Mouse (Mus musculus) heart, adult 2 months (tissue): ENCODE data around the gene Usp29. TPM values are rescaled to one million over a fixed set of nuclear protein-coding genes. Genes with fewer than 3 reads are reported as not detected.

ENCODE experiments used
- DNase-seq, 2 experiments: peaks; one replicate each; pipeline ENCODE4 v3.0.0; 2021
- H3K27ac ChIP-seq: fragments of 200-600 bp; 2 replicates; pipeline ENCODE4 v1.8.1; 2022
- H3K27me3 ChIP-seq: fragments of 200-500 bp; 2 replicates; pipeline ENCODE4 v1.6.1; 2012; ENCODE audit warnings: mild to moderate bottlenecking, low read length, inconsistent platforms, mixed read lengths; ENCODE audit not compliant: control insufficient read depth, insufficient read depth
- H3K36me3 ChIP-seq: fragments of 200-500 bp; 2 replicates; pipeline ENCODE4 v1.6.1; 2012; ENCODE audit warnings: low read length, inconsistent platforms; ENCODE audit not compliant: control insufficient read depth, insufficient read depth
- H3K4me1 ChIP-seq: fragments of 200-500 bp; 2 replicates; pipeline ENCODE4 v1.6.1; 2011; ENCODE audit warnings: low read length; ENCODE audit not compliant: control insufficient read depth, insufficient read depth
- H3K4me3 ChIP-seq: fragments of 200-600 bp; 2 replicates; pipeline ENCODE4 v1.8.1; 2022
- H3K79me2 ChIP-seq: fragments of 200-500 bp; replicated peaks from 2 replicates; pipeline ENCODE4 v1.6.1; 2012; ENCODE audit warnings: mild to moderate bottlenecking, inconsistent platforms, low read length, moderate library complexity, mixed read lengths; ENCODE audit not compliant: control insufficient read depth, insufficient read depth
- H3K9ac ChIP-seq: fragments of 200-500 bp; 2 replicates; pipeline ENCODE4 v1.6.1; 2012; ENCODE audit warnings: low read depth, mild to moderate bottlenecking, control low read depth, inconsistent platforms, low read length, mixed read lengths
- CTCF ChIP-seq: fragments of 200-600 bp; IDR thresholded peaks from 2 replicates; pipeline ENCODE4 v1.8.1; 2022; ENCODE audit warnings: antibody characterized with exemption, mild to moderate bottlenecking, moderate library complexity
- EP300 ChIP-seq: fragments of 200-500 bp; IDR thresholded peaks from 2 replicates; pipeline ENCODE4 v1.6.1; 2011; ENCODE audit warnings: low read depth, low read length, control low read depth; ENCODE audit not compliant: insufficient read depth
- POLR2A ChIP-seq: fragments of 200-500 bp; IDR thresholded peaks from 2 replicates; pipeline ENCODE4 v1.6.1; 2011; ENCODE audit warnings: mild to moderate bottlenecking, low read depth, low read length, control low read depth; ENCODE audit not compliant: insufficient read depth
- WGBS: fragments of 180-500 bp; shearing (Covaris S2); methylation state at CpG from one replicate; pipeline ENCODE4 v1.1.7; 2018; 5-methylcytosine and 5-hydroxymethylcytosine counted together
- intact Hi-C: fragments of 180-260 bp; cut with DNase I; formaldehyde crosslinking; loops from one replicate; pipeline ENCODE4 v1.15.1; 2025
- polyA plus RNA-seq: library from polyadenylated mRNA; depleted of rRNA; stranded (reverse); fragments of >200 nt; gene quantifications from 2 replicates; pipeline ENCODE4 v1.2.3, GENCODE M21; 2012
- total RNA-seq, 2 experiments: library from RNA; stranded (reverse); gene quantifications; 2 replicates each; pipeline ENCODE4 v1.2.3; 2021

Usp29 gene
- total and polyA plus RNA-seq, 3 experiments, result 0.11 to 0.16 TPM; not detected in 1

GRCm38 (mm10) chr7:6708451-6709180, 21.8 kb upstream of the Usp29 start:
- intact Hi-C loops, result no loop called here
- DNase-seq, result no peak
- no peak overlapping the region for H3K9ac ChIP-seq
- H3K4me3 ChIP-seq, result no peak overlapping the region
- H3K27ac ChIP-seq, result no peak overlapping the region
- no peaks in the 10 kb centered on the region for H3K27me3 ChIP-seq
- TF ChIP-seq POLR2A, result no peak
- TF ChIP-seq CTCF, result no peak
- no peak for TF ChIP-seq EP300
- H3K79me2 ChIP-seq, result no peaks in the 10 kb centered on the region
- no peaks in the 10 kb centered on the region for H3K36me3 ChIP-seq
- 78% methylated on average over 17 of the region's 17 CpGs for WGBS
- no peaks in the 10 kb centered on the region for H3K4me1 ChIP-seq

GRCm38 (mm10) chr7:6709396-6709795, 21.0 kb upstream of the Usp29 start:
- no peaks in the 10 kb centered on the region for H3K4me1 ChIP-seq
- whole genome bisulfite sequencing, result 90% methylated on average over 15 of the region's 15 CpGs
- H3K36me3 ChIP-seq, result no peaks in the 10 kb centered on the region
- TF ChIP-seq POLR2A (no peak), EP300 (no peak), CTCF (no peak)
- H3K27me3 ChIP-seq, result no peaks in the 10 kb centered on the region
- DNase-seq, result no peak
- intact Hi-C loops, result no loop called here
- no peak overlapping the region for H3K9ac ChIP-seq
- no peaks in the 10 kb centered on the region for H3K79me2 ChIP-seq
- no peak overlapping the region for H3K4me3 ChIP-seq
- H3K27ac ChIP-seq, result no peak overlapping the region

GRCm38 (mm10) chr7:6727351-6728121, 2.8 kb upstream of the Usp29 start:
- no peaks in the 10 kb centered on the region for H3K27me3 ChIP-seq

GRCm38 (mm10) chr7:6728263-6728931, 2.0 kb upstream of the Usp29 start:
- H3K27me3 ChIP-seq, result no peaks in the 10 kb centered on the region
- intact Hi-C loops, result loop anchor here (5.0 kb wide), 4 partner anchors 66 to 441 kb away; partner anchors contain the start of genes Zfp667 and Zfp78

More at GRCm38 (mm10) chr7:6727351-6728121, 2.8 kb upstream of the Usp29 start:
- H3K4me3 ChIP-seq, result peak overlapping the region; percentile 28; the same call in 1 of the 2 replicates
- H3K4me1 ChIP-seq, result no peaks in the 10 kb centered on the region
- no peaks in the 10 kb centered on the region for H3K79me2 ChIP-seq
- peak; percentile 73 to 86 for DNase-seq
- intact Hi-C loops, result loop anchor here (5.0 kb wide), 4 partner anchors 65 to 440 kb away; partner anchors contain the start of genes Zfp667 and Zfp78
- TF ChIP-seq EP300, result no peak; the same call in 1 of the 2 replicates
- peak; percentile 69 for TF ChIP-seq CTCF
- no peak for TF ChIP-seq POLR2A
- 63% methylated on average over 19 of the region's 19 CpGs for WGBS
- H3K27ac ChIP-seq, result peak overlapping the region; percentile 84
- no peak overlapping the region for H3K9ac ChIP-seq
- no peaks in the 10 kb centered on the region for H3K36me3 ChIP-seq

GRCm38 (mm10) chr7:6729061-6729817, 1.1 kb upstream of the Usp29 start:
- no peaks in the 10 kb centered on the region for H3K27me3 ChIP-seq
- intact Hi-C loops, result loop anchor here (5.0 kb wide), 4 partner anchors 67 to 442 kb away; partner anchors contain the start of genes Zfp667 and Zfp78

More at GRCm38 (mm10) chr7:6728263-6728931, 2.0 kb upstream of the Usp29 start:
- H3K4me3 ChIP-seq, result peak overlapping the region; percentile 48
- WGBS, result 55% methylated on average over 19 of the region's 19 CpGs
- no peaks in the 10 kb centered on the region for H3K36me3 ChIP-seq
- no peak for TF ChIP-seq POLR2A
- TF ChIP-seq EP300, result 0 out of 2 replicates have a peak, but pooled peaks have one; percentile 19
- no peak for TF ChIP-seq CTCF
- DNase-seq, result peak; percentile 86 to 92
- H3K4me1 ChIP-seq, result no peaks in the 10 kb centered on the region
- no peaks in the 10 kb centered on the region for H3K79me2 ChIP-seq
- no peak overlapping the region for H3K9ac ChIP-seq
- peak overlapping the region; percentile 85 for H3K27ac ChIP-seq

More at GRCm38 (mm10) chr7:6729061-6729817, 1.1 kb upstream of the Usp29 start:
- Histone ChIP-seq H3K79me2 (no peaks in the 10 kb centered on the region), H3K4me1 (no peaks in the 10 kb centered on the region), H3K27ac (peak overlapping the region; percentile 85), H3K4me3 (peak overlapping the region; percentile 59), H3K36me3 (no peaks in the 10 kb centered on the region), H3K9ac (peak overlapping the region; percentile 64)
- WGBS, result 52% methylated on average over 37 of the region's 37 CpGs
- TF ChIP-seq CTCF (peak; percentile 54), POLR2A (peak; percentile 26; the same call in 1 of the 2 replicates), EP300 (no peak)
- peak; percentile 92 to 94 for DNase-seq
